Comparison of ENCODE assay signal across 24 mouse cellular contexts in the genomic region with DNA sequence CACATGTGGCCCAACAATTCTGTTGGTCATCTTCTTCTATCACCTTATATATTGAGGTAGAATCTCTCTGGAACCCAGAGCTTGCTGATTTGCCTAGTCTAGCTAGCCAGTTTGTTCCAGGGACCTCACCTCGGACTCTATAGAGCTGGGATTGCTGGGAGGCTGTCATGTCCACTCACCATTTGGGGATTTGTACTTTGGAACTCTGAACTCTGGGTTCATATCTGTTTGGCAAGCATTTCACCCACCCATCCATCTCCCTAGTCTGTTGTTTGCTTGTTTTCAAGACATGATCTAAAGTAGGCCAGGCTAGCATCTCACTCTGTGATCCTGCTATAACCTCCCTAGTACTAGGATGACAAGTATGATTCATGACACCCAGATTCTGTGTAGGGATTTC. TPM values are rescaled to one million over a fixed set of nuclear protein-coding genes. Genes with fewer than 3 reads are reported as not detected.
"Had no signal": no experiment of that assay in that cellular context is flagged by ENCODE, and none has a peak within 500 bp of the region (broad histone marks: within the 10 kb centered on the region; RNA-seq: fewer than 3 reads in every experiment).

No protein-coding gene starts in this region.

- H3K9me3 ChIP-seq: neural tube, embryonic 15.5 days; stomach, embryonic 15.5 days had no signal

- H3K4me2 ChIP-seq: neural tube, embryonic 15.5 days; stomach, embryonic 15.5 days had no signal

- DNase-seq: retina, postnatal 1 day; right cerebral cortex, adult 18-20 months; right cerebral cortex, postnatal 14 days; right cerebral cortex, postnatal 25 days; right cerebral cortex, postnatal 4 days; spleen, adult 18-20 months; thymus, adult 18-20 months; thymus, adult 2 months; thymus, postnatal 14 days; thymus, postnatal 25 days; thymus, postnatal 36 days; thymus, postnatal 4 days had no signal

- H3K9ac ChIP-seq: neural tube, embryonic 15.5 days; stomach, embryonic 15.5 days had no signal

- H3K27me3 ChIP-seq: neural tube, embryonic 15.5 days; stomach, embryonic 15.5 days had no signal

- H3K36me3 ChIP-seq: neural tube, embryonic 15.5 days; stomach, embryonic 15.5 days had no signal

- H3K27ac ChIP-seq: neural tube, embryonic 15.5 days; stomach, embryonic 15.5 days; stomach, postnatal 0 days had no signal

- H3K4me1 ChIP-seq: neural tube, embryonic 15.5 days; stomach, embryonic 15.5 days had no signal

- H3K4me3 ChIP-seq: neural tube, embryonic 15.5 days; stomach, embryonic 15.5 days had no signal

RNA-seq across cellular contexts. Expression of gene Sftpd, which starts 10.1 kb away (rescaled TPM):
- total RNA-seq: neutrophil, adult 5-6 weeks had no signal
- polyA plus RNA-seq: neural tube, embryonic 14.5 days; neural tube, embryonic 15.5 days; small intestine, adult 2 months; spleen, adult 2 months; stomach, embryonic 14.5 days; urinary bladder, adult 2 months had no signal

RNA-seq across cellular contexts. Expression of gene Mbl1, which starts 23.5 kb away (rescaled TPM):
- polyA plus RNA-seq: neural tube, embryonic 14.5 days; neural tube, embryonic 15.5 days; small intestine, adult 2 months; spleen, adult 2 months; stomach, embryonic 14.5 days; stomach, postnatal 0 days; thymus, adult 2 months; thymus, postnatal 0 days; urinary bladder, adult 2 months had no signal

RNA-seq across cellular contexts. Expression of gene Sftpa1, which starts 43.2 kb away (rescaled TPM):
- total RNA-seq: neutrophil, adult 5-6 weeks had no signal
- polyA plus RNA-seq: neural tube, embryonic 14.5 days; neural tube, embryonic 15.5 days; small intestine, adult 2 months; spleen, adult 2 months; stomach, embryonic 14.5 days; stomach, embryonic 15.5 days; stomach, embryonic 16.5 days; stomach, postnatal 0 days; testis, adult 2 months; urinary bladder, adult 2 months had no signal
